Mouse (Mus musculus): Measurements from ENCODE around the gene Alg2.

DNA sequence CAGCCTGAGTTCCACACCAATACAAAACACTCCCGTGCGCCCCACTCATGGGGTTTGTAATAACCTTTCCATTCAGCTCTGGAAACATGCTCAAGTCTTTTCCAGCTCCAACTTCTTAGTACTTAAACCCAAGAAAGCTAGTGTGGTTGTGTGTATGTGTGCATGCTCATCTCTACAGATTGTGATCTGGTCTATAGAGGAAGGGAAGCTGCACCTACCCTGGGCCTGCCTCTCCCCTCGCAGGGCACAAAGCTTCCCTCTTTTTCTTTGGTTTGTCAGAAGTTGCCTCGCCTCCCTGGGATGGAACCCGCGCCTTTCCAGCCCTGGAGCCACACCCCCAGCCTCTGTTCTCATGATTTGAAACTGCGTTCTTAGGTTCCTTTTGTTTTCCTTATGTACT lies 53.9 kb downstream of the Alg2 start:
- TF ChIP-seq CTCF (conservative IDR thresholded peaks at IDR 0.05; ENCODE audit: insufficient read depth, insufficient read length, low read depth, low read length), result no peak
- TF ChIP-seq POLR2A (IDR thresholded peaks at IDR 0.05; ENCODE audit: low read depth, low read length), result no peak
